Mouse (Mus musculus) cortical plate, adult 2 months (tissue): ENCODE results near the gene Mkrn3.

Experiments used
- CTCF ChIP-seq: fragments of 200-500 bp; IDR thresholded peaks from 2 replicates; pipeline ENCODE4 v1.5.1; 2011; ENCODE audit warnings: mild to moderate bottlenecking, control low read depth, low read length; ENCODE audit not compliant: insufficient read depth; ENCODE audit errors: extremely low read depth
- POLR2A ChIP-seq: fragments of 200-500 bp; IDR thresholded peaks from 2 replicates; pipeline ENCODE4 v1.6.1; 2011; ENCODE audit warnings: mild to moderate bottlenecking, low read length, control low read depth; ENCODE audit not compliant: insufficient read depth; ENCODE audit errors: extremely low read depth

- TF ChIP-seq CTCF (peak; percentile 9; the same call in 1 of the 2 replicates), POLR2A (no peak)
These were observed 44.2 kb upstream of the Mkrn3 start, which contains the start of gene Peg12 for GRCm38 (mm10) chr7:62463878-62464755.
